Mouse (Mus musculus) MEL-GATA-1-ER (cell line): ENCODE results near the gene Slc25a35.
A peak's percentile ranks its signal among the peaks of the same experiment; 100 is the strongest.
"Not testable (repeated sequence)": the region's sequence is repeated elsewhere in the genome, so short reads cannot be mapped to it uniquely, and the experiment has no call there.

Experiments used
- DNase-seq: peaks from one replicate; pipeline ENCODE4 v3.0.0-alpha.2; 2012; ENCODE audit warnings: low read depth; ENCODE audit errors: extremely low read depth

Slc25a35 gene

DNA sequence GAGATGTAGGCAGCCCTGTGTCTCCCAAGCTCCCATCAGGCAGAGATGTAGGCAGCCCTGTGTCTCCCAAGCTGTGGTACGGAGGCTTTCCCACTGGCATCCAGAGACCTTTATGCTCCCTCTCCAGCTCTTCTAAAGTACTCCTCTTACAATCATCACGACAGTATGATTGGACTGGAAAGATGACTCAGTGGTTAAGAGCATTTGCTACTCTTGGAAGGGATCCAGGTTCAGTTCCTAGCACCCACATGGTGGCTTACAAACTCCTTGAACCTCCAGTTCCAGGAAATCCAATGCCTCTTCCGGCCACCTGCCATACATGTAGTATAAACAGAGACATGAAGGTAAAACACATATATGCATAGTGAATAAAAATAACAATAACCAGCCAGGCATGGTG lies 6.3 kb upstream of the Slc25a35 start:
- no peak for DNase-seq

- DNase-seq = not testable (repeated sequence)
These were observed 5.8 kb upstream of the Slc25a35 start for GRCm38 (mm10) chr11:68962159-68962558.

DNA sequence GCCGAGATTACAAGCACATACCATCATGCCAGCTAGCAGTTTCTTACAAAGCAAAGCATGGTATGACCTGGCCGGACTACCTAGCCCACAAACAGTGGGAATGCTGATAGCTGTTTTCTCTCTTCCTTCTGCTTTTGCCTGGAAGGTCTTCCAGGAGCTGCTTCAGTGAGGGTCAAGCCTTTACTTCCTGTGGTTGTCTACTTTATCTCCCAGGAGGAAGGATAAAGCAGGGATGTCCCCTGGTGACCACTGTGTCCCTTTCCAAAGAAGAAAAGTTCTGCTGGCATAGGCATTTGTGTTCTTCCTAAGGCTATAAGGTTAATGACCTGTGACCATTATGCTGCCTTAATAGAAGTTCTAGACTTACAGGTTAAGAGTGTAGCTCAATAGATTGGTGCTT lies 4.5 kb upstream of the Slc25a35 start:
- no peak for DNase-seq

GRCm38 (mm10) chr11:68965050-68965449 lies 2.9 kb upstream of the Slc25a35 start:
- peak; percentile 60 for DNase-seq

- peak; percentile 84 for DNase-seq
These were observed 2.1 kb upstream of the Slc25a35 start for GRCm38 (mm10) chr11:68965845-68966244.

DNA sequence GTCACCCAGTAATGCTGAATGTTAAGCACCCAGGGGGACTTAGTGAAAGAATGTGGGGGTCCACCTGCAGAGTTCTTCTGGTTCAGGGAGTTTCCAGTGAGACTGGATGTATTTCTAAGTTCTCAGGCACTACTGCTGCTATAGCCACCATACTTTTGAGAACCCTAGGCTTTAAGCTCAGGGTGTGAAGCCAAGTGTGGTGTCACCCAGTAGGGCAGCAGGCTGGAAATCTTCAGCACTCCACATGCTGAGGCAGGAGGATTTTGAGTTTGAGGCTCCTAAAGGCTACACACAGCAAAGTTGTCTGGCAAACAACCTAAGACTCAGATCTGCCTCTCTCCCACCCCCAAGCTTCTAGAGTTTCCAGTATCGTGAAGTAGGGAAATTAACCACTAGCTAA lies 1.4 kb upstream of the Slc25a35 start:
- DNase-seq = no peak

- DNase-seq = no peak
These were observed 821 bp downstream of the Slc25a35 start for GRCm38 (mm10) chr11:68968752-68969151.

DNA sequence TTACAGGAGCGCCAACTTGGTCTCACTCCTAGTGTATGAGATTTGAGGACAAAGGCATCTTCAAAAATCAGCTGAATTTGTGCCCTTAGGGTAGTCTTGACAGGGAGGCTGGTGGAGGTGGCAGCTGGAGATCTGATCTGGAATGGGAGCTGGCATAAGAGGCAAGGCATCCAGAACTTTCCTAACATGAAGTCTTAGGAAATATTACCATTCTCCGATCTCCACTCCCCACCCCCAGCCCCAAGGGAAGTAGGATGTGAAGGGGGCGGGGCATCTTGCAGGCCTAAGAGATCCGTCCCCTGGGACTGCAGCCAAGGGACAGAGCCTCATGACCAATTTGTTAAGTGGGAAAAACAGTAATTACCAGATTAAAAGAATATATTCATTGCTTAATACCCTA lies 2.3 kb downstream of the Slc25a35 start:
- DNase-seq = no peak

DNA sequence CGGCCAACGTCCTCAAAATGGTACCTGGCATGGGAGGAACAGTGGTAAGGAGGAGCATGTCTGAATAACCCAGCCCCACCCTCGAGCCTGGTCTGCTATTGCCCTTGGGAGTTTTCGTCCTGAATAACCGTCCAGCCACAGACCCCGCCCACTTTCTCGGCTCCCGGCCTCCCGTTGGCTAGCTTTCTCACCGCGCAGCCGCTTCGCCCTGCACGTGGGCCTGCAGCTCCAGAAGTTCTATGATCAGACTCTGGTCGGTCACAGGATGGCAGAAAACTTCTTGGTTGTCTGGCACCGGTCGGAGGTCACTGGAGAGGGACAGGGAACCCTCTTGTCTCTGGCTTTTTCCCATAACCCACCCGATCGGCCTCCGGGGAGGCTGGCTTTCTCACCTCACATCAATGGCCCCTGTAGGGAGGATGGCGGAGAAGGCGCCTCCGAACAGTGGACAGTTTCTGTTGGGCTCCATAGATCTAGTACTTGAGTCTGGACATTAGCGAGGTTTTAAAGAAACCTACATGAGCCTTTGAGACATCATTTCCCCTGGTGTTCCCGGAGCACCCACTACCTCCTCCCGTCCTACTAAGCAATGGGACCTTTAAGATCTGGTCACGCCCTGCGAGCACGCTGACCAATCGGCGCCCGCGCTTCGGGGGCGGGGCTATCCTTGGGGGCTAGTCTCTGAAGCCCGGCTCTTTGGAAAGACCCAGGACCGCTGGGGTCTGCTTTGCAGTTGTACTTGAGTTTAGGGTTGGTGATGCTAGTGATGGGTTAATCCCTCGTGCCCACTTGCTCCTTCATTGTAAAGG lies 5.5 kb downstream of the Slc25a35 start:
- peak; percentile 85 for DNase-seq

- no peak for DNase-seq
These were observed 6.1 kb downstream of the Slc25a35 start for GRCm38 (mm10) chr11:68974059-68974450.

DNA sequence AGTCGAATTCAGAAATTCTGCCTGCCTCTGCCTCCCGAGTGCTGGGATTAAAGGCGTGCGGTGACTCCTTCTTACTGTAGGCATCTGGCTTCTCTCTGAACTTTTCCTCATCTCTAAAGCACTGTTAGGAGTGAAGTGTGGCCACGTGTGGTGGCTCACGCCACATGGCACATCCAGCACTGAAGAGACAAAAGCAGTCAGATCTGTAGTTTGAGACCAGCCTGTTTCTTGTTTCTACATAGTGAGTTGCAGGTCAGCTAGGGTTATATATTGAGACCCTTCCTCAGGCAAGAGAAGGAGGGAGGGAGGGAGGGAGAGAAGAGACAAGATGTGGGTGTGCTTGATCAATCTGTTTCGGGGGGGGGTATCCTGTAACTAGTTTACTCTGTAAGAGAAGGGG lies 7.2 kb downstream of the Slc25a35 start, which contains the start of gene Rangrf:
TSS of gene Rangrf (minus strand) at position 101 of the 400 bp plus-strand sequence.
- no peak for DNase-seq

DNA sequence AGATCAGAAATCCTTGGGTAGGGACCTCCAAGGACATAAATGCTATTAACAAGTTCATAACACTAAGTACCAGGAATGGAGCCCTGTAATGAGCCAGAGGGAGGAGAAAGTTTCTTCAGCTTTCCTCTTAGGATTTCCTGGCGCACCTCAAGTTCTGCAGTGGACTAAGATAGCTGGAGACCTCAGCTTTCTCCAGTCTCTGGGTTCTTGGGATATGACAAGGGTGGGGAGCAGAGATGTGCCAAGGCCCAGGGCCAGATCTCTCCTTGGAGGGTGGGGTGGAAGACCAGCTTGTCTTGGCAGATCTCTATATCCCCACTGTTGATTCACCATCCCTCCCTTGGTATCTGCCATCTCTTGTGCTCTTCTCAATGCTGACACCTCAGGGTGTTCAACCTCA lies 7.7 kb downstream of the Slc25a35 start:
- DNase-seq = no peak

DNA sequence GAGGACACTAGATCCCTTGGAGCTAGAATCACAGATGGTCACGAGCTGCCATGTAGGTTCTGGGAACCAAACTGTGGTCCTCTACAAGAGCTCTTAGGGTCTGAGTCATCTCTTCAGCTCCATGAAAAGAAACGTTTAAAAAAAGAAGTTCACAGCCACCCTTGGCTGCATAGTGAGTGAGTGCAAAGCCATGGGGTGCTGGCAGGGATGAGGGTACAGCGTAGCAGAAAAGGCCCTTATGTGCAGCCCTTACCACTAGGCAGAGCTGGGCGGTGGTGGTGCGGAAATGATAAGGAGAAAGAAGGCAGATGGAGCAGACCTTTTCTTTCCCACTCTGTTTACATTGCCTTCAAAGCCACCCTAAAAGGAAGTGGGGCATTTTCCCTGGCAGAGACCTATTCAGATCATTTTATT lies 11.4 kb downstream of the Slc25a35 start:
- peak; percentile 75 for DNase-seq

GRCm38 (mm10) chr11:68980919-68981318 lies 13.0 kb downstream of the Slc25a35 start:
- DNase-seq = no peak

GRCm38 (mm10) chr11:68982639-68983369 lies 14.9 kb downstream of the Slc25a35 start:
- DNase-seq = no peak

GRCm38 (mm10) chr11:68987365-68987882 lies 19.5 kb downstream of the Slc25a35 start:
- no peak for DNase-seq

DNA sequence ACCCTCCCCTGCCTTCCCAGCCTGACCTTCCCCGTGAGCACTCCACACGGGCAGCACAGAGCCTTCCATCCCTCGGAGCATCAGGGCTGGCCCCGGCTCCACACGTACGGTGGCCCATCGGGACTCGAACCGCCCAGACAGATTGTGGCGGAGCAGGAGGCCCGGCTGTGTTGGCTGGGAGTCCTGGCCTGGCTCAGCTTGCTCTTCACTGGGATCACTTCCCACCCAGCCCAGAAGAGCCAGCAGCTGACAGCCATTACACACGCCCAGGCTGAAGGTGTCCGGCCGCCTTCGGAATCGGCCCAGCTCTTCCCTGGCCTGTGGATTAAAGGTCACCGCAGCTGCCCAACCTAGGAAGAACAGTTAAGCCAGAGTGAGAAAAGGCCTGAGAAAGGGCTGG lies 20.4 kb downstream of the Slc25a35 start:
- DNase-seq = no peak

- no peak for DNase-seq
These were observed 25.2 kb downstream of the Slc25a35 start for GRCm38 (mm10) chr11:68993122-68993521.

DNA sequence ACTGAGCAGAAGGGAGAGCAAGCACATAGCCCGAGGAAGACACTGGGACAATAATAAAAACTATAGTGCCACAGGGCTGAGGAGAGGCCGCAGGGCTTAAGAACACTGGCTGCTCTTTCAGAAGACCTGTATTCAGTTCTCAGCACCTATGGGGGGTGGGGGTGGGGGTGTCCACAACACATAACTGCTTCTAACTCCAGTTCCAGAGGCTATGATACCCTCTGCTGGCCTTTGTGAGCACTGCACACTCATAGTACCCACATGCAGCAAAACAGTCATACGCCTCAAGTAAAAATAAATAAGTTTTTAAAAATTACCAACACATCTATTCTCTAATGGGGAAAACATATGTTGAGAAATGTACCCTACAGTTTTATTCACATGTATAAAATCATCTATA lies 26.4 kb downstream of the Slc25a35 start:
- no peak for DNase-seq

- DNase-seq = no peak
These were observed 29.1 kb downstream of the Slc25a35 start for GRCm38 (mm10) chr11:68997080-68997479.

GRCm38 (mm10) chr11:69002782-69003181 lies 34.9 kb downstream of the Slc25a35 start:
- DNase-seq = not testable (repeated sequence)

- no peak for DNase-seq
These were observed 35.7 kb downstream of the Slc25a35 start for GRCm38 (mm10) chr11:69003592-69003991.
